8 mouse cellular contexts compared by ENCODE assay signal in the genomic region with DNA sequence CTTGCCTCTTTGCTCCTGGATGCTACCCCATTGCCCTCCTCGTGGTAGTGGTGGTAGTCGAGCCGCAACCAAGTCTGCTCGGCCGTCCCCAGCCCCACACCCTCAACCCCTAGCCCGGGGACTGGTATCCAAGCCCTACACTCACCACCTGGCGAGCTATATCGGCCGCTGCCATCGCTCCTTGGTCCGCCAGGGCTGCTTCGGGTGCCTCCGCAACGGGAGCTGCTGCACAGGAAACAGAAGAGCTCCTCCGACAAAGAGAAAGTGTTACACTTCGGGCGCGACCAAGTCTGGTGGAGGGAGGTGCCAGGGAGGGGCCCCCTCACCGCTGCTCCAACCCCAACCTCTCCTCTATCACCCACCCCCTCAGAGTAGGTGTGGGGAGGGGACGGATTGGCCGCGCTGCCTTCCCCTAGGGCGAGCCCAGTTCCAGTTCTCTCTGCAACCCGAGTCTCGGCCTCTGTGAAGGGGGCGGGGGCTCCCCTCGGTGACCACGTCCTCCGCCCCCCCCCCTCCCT. TPM values are rescaled to one million over a fixed set of nuclear protein-coding genes. Genes with fewer than 3 reads are reported as not detected.
DNase-seq lines count a peak whose midpoint lies in the region; ATAC-seq lines count a peak whose summit lies in the region.

No protein-coding gene starts in this region.

- no peaks in the 10 kb centered on the region for H3K36me3 ChIP-seq in limb, embryonic 15.5 days
- H3K36me3 ChIP-seq in midbrain, embryonic 16.5 days (ENCODE audit: control insufficient read depth, insufficient read depth, low read length), result no peaks in the 10 kb centered on the region

- no peaks in the 10 kb centered on the region for H3K9me3 ChIP-seq in limb, embryonic 15.5 days
- H3K9me3 ChIP-seq in midbrain, embryonic 16.5 days (replicated peaks; ENCODE audit: control insufficient read depth, low read length, poor library complexity, severe bottlenecking), result no peaks in the 10 kb centered on the region

- H3K4me1 ChIP-seq in limb, embryonic 15.5 days, result peaks cover 10% of the 10 kb centered on the region; the same call in 1 of the 2 replicates
- peaks cover 9% of the 10 kb centered on the region for H3K4me1 ChIP-seq in midbrain, embryonic 16.5 days (ENCODE audit: control insufficient read depth, insufficient read depth, low read length)

- peak overlapping the region; percentile 60 for H3K4me3 ChIP-seq in limb, embryonic 15.5 days
- peak overlapping the region; percentile 62 for H3K4me3 ChIP-seq in midbrain, embryonic 16.5 days (ENCODE audit: low read depth, low read length)

- peak; percentile 86 for DNase-seq in 3134 (ENCODE audit: extremely low read depth, insufficient read length, low spot score)
- peak; percentile 31 to 33 for DNase-seq in adrenal gland, adult 18-20 months (ENCODE audit: low spot score in 2 of 2)
- DNase-seq in embryo, embryonic 10.5 days (ENCODE audit: low spot score), result peak; percentile 77
- DNase-seq in heart, adult 11 months, result peak; percentile 96
- DNase-seq in kidney, adult 11 months, result peak; percentile 67
- DNase-seq in spleen, postnatal 10 days (ENCODE audit: low spot score in 2 of 2), result peak; percentile 44 to 74

- H3K9ac ChIP-seq in limb, embryonic 15.5 days, result peak overlapping the region; percentile 60
- peak overlapping the region; percentile 72 for H3K9ac ChIP-seq in midbrain, embryonic 16.5 days (ENCODE audit: low read depth, low read length)

- 18% methylated on average over 26 of the region's 29 CpGs for WGBS in limb, embryonic 15.5 days
- 12% methylated on average over 26 of the region's 29 CpGs for WGBS in midbrain, embryonic 16.5 days

- peaks cover 3% of the 10 kb centered on the region; the same call in 1 of the 2 replicates for H3K27me3 ChIP-seq in limb, embryonic 15.5 days
- H3K27me3 ChIP-seq in midbrain, embryonic 16.5 days (ENCODE audit: control insufficient read depth, insufficient read depth, low read depth, low read length), result no peaks in the 10 kb centered on the region

- ATAC-seq in limb, embryonic 15.5 days (ENCODE audit: insufficient number of reproducible peaks, low FRiP score, low TSS enrichment, low read depth), result peak; percentile 95
- peak; percentile 90 for ATAC-seq in midbrain, embryonic 16.5 days

- peak overlapping the region; percentile 52 for H3K4me2 ChIP-seq in limb, embryonic 15.5 days
- peak overlapping the region; percentile 59 for H3K4me2 ChIP-seq in midbrain, embryonic 16.5 days (ENCODE audit: low read length)

- H3K27ac ChIP-seq in limb, embryonic 15.5 days, result peak overlapping the region; percentile 85
- peak overlapping the region; percentile 82 for H3K27ac ChIP-seq in midbrain, embryonic 16.5 days (ENCODE audit: low read length)

RNA-seq across cellular contexts. Expression of a gene that starts 2.3 kb away (rescaled TPM):
- total RNA-seq in adrenal gland, adult 18-20 months (2021), result 10 to 100 TPM; 17.2 to 18.5 TPM
- polyA plus RNA-seq in limb, embryonic 15.5 days (2015; fragmentation: Nextera tagmentation; extraction: Ambion mirVana), result 43.9 and 45.9 TPM in 2 replicates
- polyA plus RNA-seq in midbrain, embryonic 16.5 days (2015; fragmentation: Nextera tagmentation; extraction: Ambion mirVana), result 78.2 and 87.8 TPM in 2 replicates

RNA-seq across cellular contexts. Expression of a gene that starts 59.4 kb away (rescaled TPM):
- total RNA-seq in adrenal gland, adult 18-20 months (2021), result 1 to 10 TPM in 1 of 2 experiments, under 1 TPM in 1; 0.27 to 2.7 TPM
- polyA plus RNA-seq in limb, embryonic 15.5 days (2015; fragmentation: Nextera tagmentation; extraction: Ambion mirVana), result not detected in 2 replicates
- 0.12 TPM in 1 of 2 replicates, not detected in the other for polyA plus RNA-seq in midbrain, embryonic 16.5 days (2015; fragmentation: Nextera tagmentation; extraction: Ambion mirVana)

Comparison
In these comparisons a context has a peak if more than half of its experiments do, and no peak if none do; other contexts are left out.
1. Peak in every context shown above with its lines: DNase-seq, ATAC-seq, H3K4me3 ChIP-seq and H3K27ac ChIP-seq.
2. DNase-seq: peak in every context shown above with its lines; median percentile 96 in heart, adult 11 months; 86 in 3134; 77 in embryo, embryonic 10.5 days; 67 in kidney, adult 11 months; 59 in spleen, postnatal 10 days; 32 in adrenal gland, adult 18-20 months.